Mouse (Mus musculus) megakaryocyte, embryonic 14.5 days (primary cell): ENCODE measurements around the gene Txndc11. TPM values are rescaled to one million over a fixed set of nuclear protein-coding genes. Genes with fewer than 3 reads are reported as not detected.
A peak's percentile ranks its signal among the peaks of the same experiment; 100 is the strongest.

Experiments used
- H3K27me3 ChIP-seq: replicated peaks from 2 replicates; pipeline ENCODE3; 2012; ENCODE audit warnings: inconsistent platforms
- H3K36me3 ChIP-seq: replicated peaks from 2 replicates; pipeline ENCODE3; 2012; ENCODE audit warnings: low read length, inconsistent platforms, mixed read lengths
- H3K4me1 ChIP-seq: 2 replicates; pipeline ENCODE4 v1.6.1; 2012; ENCODE audit warnings: inconsistent platforms
- H3K4me3 ChIP-seq: replicated peaks from 2 replicates; pipeline ENCODE3; 2012; ENCODE audit warnings: moderate library complexity, mild to moderate bottlenecking, inconsistent platforms
- H3K9me3 ChIP-seq: 2 replicates; pipeline ENCODE4 v1.6.1; 2012; ENCODE audit warnings: inconsistent platforms
- FLI1 ChIP-seq: IDR thresholded peaks from 2 replicates; pipeline ENCODE4 v1.6.1; 2012; ENCODE audit warnings: low read length, inconsistent platforms, mixed read lengths
- GATA1 ChIP-seq: IDR thresholded peaks from 3 replicates; pipeline ENCODE4 v1.6.1; 2012; ENCODE audit warnings: mixed read lengths, low read length, inconsistent platforms, borderline replicate concordance
- polyA plus RNA-seq: library from polyadenylated mRNA; stranded (reverse); fragments of >175 nt; gene quantifications from 2 replicates; pipeline ENCODE4 v1.2.3, GENCODE M21; 2012; ENCODE audit warnings: low replicate concordance; ENCODE audit not compliant: insufficient read depth

The Txndc11 gene
- polyA plus RNA-seq, 1 experiment, result 30.8 TPM

- no peak for TF ChIP-seq GATA1
- TF ChIP-seq FLI1, result no peak
- no peaks in the 10 kb centered on the region for H3K9me3 ChIP-seq
- H3K4me1 ChIP-seq, result peaks cover 97% of the 10 kb centered on the region
- peaks cover 32% of the 10 kb centered on the region for H3K36me3 ChIP-seq
- H3K4me3 ChIP-seq, result peak overlapping the region; percentile 97
- peaks cover 25% of the 10 kb centered on the region for H3K27me3 ChIP-seq
These were observed 67.6 kb downstream of the Txndc11 start for GRCm38 (mm10) chr16:11066833-11067191.

GRCm38 (mm10) chr16:11066029-11066832 lies 68.2 kb downstream of the Txndc11 start, which contains the start of gene Litaf:
Litaf (minus strand) TSS chr16:11066157.
- peaks cover 93% of the 10 kb centered on the region for H3K4me1 ChIP-seq
- H3K4me3 ChIP-seq, result peak within 1 kb of the TSS; percentile 97
- TF ChIP-seq GATA1, result no peak
- no peak for TF ChIP-seq FLI1
- H3K27me3 ChIP-seq, result peaks cover 29% of the 10 kb centered on the region
- H3K9me3 ChIP-seq, result no peaks in the 10 kb centered on the region
- H3K36me3 ChIP-seq, result peaks cover 26% of the 10 kb centered on the region

- Histone ChIP-seq H3K27me3 (peaks cover 29% of the 10 kb centered on the region), H3K4me3 (peak overlapping the region; percentile 97), H3K4me1 (peaks cover 88% of the 10 kb centered on the region), H3K36me3 (peaks cover 20% of the 10 kb centered on the region), H3K9me3 (no peaks in the 10 kb centered on the region)
- TF ChIP-seq FLI1 (no peak), GATA1 (no peak)
These were observed 69.0 kb downstream of the Txndc11 start for GRCm38 (mm10) chr16:11065431-11065830.

GRCm38 (mm10) chr16:11064742-11065141 lies 69.7 kb downstream of the Txndc11 start:
- TF ChIP-seq GATA1, result no peak
- no peak for TF ChIP-seq FLI1
- Histone ChIP-seq H3K4me3 (peak overlapping the region; percentile 46), H3K4me1 (peaks cover 81% of the 10 kb centered on the region), H3K27me3 (peaks cover 29% of the 10 kb centered on the region), H3K9me3 (no peaks in the 10 kb centered on the region), H3K36me3 (peaks cover 14% of the 10 kb centered on the region)

- peaks cover 29% of the 10 kb centered on the region for H3K27me3 ChIP-seq
- H3K9me3 ChIP-seq, result no peaks in the 10 kb centered on the region
- peaks cover 12% of the 10 kb centered on the region for H3K36me3 ChIP-seq
- peaks cover 77% of the 10 kb centered on the region for H3K4me1 ChIP-seq
- TF ChIP-seq FLI1 (no peak), GATA1 (no peak)
- no peak overlapping the region for H3K4me3 ChIP-seq
These were observed 70.1 kb downstream of the Txndc11 start for GRCm38 (mm10) chr16:11064341-11064740.

- Histone ChIP-seq H3K4me3 (peak overlapping the region; percentile 80), H3K36me3 (peaks cover 4% of the 10 kb centered on the region), H3K4me1 (peaks cover 64% of the 10 kb centered on the region), H3K27me3 (peaks cover 25% of the 10 kb centered on the region), H3K9me3 (no peaks in the 10 kb centered on the region)
- no peak for TF ChIP-seq GATA1
These were observed 71.4 kb downstream of the Txndc11 start for GRCm38 (mm10) chr16:11062794-11063721.

GRCm38 (mm10) chr16:11060645-11061044 lies 73.8 kb downstream of the Txndc11 start, which contains the start of gene Snn:
Snn (plus strand) TSS chr16:11060945.
- H3K27me3 ChIP-seq, result peaks cover 20% of the 10 kb centered on the region
- TF ChIP-seq GATA1, result no peak
- TF ChIP-seq FLI1, result no peak
- peaks cover 52% of the 10 kb centered on the region for H3K4me1 ChIP-seq
- no peaks in the 10 kb centered on the region for H3K9me3 ChIP-seq
- peaks cover 4% of the 10 kb centered on the region for H3K36me3 ChIP-seq
- H3K4me3 ChIP-seq, result no peak within 1 kb of the TSS

- peaks cover 11% of the 10 kb centered on the region for H3K27me3 ChIP-seq
- no peak overlapping the region for H3K4me3 ChIP-seq
- peaks cover 34% of the 10 kb centered on the region for H3K4me1 ChIP-seq
- peaks cover 4% of the 10 kb centered on the region for H3K36me3 ChIP-seq
- no peak for TF ChIP-seq FLI1
- no peak for TF ChIP-seq GATA1
- no peaks in the 10 kb centered on the region for H3K9me3 ChIP-seq
These were observed 78.5 kb downstream of the Txndc11 start for GRCm38 (mm10) chr16:11055916-11056315.

- H3K9me3 ChIP-seq, result no peaks in the 10 kb centered on the region
- peaks cover 12% of the 10 kb centered on the region for H3K27me3 ChIP-seq
- TF ChIP-seq FLI1, result no peak
- TF ChIP-seq GATA1, result no peak
- no peak overlapping the region for H3K4me3 ChIP-seq
- H3K4me1 ChIP-seq, result peaks cover 39% of the 10 kb centered on the region
- peaks cover 4% of the 10 kb centered on the region for H3K36me3 ChIP-seq
These were observed 79.6 kb downstream of the Txndc11 start for GRCm38 (mm10) chr16:11054871-11055270.

- peaks cover 43% of the 10 kb centered on the region for H3K4me1 ChIP-seq
- no peak for TF ChIP-seq FLI1
- no peak overlapping the region for H3K4me3 ChIP-seq
- H3K36me3 ChIP-seq, result peaks cover 4% of the 10 kb centered on the region
- no peaks in the 10 kb centered on the region for H3K9me3 ChIP-seq
- H3K27me3 ChIP-seq, result peaks cover 12% of the 10 kb centered on the region
These were observed 80.0 kb downstream of the Txndc11 start for GRCm38 (mm10) chr16:11054409-11054808.
